Mouse (Mus musculus) thymus, postnatal 14 days (tissue): ENCODE measurements at regions not wholly inside any gene's neighbourhood (a gene's known extent, or its start where the extent isn't known, plus 50 kb on each side); places are given as distances from the start of the nearest gene placed in this dataset.
"Not testable (repeated sequence)": the region's sequence is repeated elsewhere in the genome, so short reads cannot be mapped to it uniquely, and the experiment has no call there.

Source experiments
- DNase-seq: peaks from one replicate; pipeline ENCODE4 v3.0.0; 2021

DNA sequence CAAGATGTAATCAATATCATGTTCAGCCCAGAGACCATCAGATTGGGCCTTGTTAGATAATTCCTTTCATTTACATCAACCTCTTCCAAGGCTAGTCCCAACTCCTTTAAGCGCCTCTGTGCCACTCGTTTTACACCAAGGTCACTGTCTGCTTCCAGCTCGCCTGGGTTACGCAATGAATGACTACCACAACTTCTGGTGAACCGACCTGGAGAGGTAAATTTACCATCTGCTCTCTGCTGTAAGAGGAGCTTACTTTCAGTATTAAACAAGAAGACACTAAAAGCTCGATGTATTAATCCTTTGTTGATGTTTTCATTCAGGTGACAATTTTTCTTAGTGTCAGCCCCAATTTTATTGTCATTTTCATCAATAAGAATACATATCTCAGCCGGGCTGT, 51.7 kb upstream of the Fam174b start:
- DNase-seq = no peak

- not testable (repeated sequence) for DNase-seq
Measured at GRCm38 (mm10) chr7:73686245-73686644, 53.9 kb upstream of the Fam174b start.

GRCm38 (mm10) chr7:73682756-73683155, 57.3 kb upstream of the Fam174b start:
- DNase-seq = no peak

- DNase-seq = no peak
Measured at GRCm38 (mm10) chr7:73670598-73670997, 69.5 kb upstream of the Fam174b start.

DNA sequence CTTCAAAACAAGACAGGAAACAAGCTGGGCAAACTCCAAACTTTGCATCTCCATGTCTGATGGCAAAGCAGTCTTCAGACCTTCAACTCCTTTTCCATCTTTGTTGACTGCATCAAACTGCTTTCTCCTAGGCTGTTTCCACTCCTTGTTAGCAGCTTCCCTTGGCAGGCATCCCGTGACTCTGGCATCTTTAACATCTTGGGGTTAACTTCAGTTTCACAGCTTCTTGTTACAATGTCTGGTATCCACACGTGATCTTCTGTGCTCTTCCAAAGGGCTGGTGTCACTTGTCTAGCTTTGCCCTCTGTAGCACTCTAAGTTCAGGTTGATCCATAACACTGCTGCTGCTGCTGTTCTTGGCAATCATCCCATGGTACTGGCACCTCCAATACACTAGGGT, 71.3 kb upstream of the Fam174b start:
- no peak for DNase-seq

- no peak for DNase-seq
Measured at GRCm38 (mm10) chr7:73666921-73667675, 73.0 kb upstream of the Fam174b start.

DNA sequence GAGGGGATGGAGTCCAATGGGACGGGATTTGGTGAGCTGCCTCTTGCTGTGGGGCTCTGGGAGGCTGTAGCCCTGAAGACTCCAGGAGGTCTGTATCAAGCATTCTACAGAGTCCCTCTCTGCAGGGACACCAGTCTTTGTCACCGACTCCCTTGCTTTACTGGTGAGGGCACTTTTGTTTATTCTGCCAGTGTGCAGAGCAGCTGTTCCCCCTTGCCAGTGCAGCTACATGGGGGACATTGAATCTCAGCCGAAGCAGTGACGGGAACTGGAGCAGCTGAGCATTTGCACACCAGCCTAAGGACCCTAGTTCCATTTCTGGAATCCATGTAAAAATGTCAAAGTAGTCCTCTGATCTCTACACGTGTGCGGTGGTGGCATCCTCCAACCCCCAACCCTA, 75.1 kb upstream of the Fam174b start:
- no peak for DNase-seq

DNA sequence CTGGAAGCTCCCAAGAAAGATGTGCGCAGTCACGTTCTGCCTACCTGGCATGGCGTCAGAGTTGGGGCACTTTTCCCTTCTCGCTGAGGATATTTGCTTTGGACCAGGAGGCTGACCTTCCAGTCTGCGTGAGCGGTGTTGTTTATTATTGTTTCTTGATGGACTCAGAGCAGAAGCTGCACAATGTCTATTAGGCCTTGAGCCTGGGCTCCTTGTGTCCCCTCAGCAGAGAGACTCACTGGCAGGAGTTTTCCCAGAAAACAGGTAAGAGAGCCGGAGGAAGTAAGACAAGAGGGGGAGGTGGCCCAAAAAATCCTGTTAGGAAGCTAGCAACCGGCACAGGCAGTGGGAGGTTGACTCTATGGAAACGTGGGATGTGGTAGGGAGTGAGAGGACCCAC, 77.6 kb upstream of the Fam174b start:
- no peak for DNase-seq

DNA sequence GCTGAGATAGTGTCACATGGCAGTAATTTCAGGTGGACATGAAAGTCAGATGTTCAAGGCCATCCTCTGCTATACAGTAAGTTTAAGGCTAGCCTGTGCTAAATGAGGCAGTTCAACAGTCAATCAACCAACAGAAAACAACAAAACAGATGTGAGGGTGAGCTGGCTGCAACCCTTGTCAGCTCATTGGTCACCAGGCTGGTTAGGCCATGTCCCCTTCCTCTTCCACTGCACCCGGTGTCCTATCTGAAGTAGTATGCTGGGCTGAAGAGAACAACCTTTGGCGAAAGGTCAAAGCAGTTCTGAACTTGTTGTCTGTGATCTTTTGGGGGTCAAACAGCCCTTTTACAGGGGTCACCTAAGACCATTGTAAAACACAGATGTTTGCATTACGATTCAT, 78.2 kb upstream of the Fam174b start:
- no peak for DNase-seq

DNA sequence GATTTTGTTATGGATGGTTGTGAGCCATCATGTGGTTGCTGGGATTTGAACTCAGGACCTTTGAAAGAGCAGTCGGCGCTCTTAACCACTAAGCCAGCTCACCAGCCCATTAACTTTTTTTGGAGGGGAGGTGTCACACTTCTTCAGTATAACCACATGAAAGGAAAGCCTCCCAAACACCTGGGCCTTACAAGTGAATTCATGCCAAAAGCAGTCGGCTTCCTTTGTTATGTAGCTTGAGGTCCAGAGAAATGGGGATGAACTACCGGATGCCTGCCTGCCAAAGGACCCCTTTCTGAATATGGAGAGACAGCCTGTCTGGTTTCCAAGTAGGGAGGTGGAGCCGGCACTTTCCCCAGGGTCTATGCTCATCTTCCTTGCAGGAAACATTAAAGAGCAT, 80.6 kb upstream of the Fam174b start:
- DNase-seq = no peak

DNA sequence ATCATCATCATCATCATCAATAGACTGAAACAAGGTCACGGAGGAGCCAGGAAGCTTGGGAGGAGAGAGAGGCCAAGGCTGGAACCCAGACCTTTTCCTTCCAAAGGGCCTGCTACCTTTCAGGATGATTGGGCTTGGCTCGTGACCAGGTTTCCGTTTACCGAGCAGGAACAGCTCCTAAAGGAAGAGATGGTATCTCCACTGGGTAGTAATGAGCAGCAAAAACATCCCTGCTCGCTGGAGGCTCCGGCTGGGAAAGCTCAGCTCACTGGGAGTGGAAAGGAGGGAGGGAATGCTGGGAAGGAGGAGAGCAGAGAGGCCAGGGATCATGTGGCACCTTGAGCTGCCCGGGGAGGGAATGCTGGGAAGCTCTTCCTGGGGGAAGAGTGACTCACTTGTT, 82.8 kb upstream of the Fam174b start:
- DNase-seq = no peak

- not testable (repeated sequence) for DNase-seq
Measured at GRCm38 (mm10) chr7:73656424-73656795, 83.7 kb upstream of the Fam174b start.

DNA sequence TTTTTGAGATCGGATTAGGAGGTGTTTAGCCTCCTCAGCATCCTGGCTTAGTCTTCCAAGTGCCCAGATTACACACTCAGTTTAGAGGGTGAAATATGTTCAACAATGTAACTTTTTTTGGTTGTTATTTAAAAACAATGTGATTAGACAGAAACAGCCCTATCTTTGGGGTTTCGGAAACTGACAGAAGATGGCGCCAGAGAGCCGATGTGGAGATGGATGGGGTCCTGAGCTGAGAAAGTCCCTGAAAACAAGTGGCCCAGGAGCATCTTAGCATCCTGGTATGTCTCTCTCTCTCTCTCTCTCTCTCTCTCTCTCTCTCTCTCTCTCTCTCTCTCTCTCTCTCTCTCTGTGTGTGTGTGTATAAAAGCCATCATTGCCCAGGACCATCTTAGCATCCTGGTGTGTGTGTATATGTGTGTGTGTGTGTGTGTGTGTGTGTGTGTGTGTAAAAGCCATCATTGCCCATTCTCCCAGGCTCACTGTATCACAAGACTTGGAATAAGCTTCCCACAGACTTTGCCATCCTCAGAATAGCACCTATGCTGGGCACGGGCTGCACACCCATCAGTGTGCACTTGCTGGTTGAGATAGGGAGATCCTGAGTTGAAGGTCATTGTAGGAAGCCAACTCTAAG, 84.2 kb upstream of the Fam174b start:
- DNase-seq = peak; percentile 63

DNA sequence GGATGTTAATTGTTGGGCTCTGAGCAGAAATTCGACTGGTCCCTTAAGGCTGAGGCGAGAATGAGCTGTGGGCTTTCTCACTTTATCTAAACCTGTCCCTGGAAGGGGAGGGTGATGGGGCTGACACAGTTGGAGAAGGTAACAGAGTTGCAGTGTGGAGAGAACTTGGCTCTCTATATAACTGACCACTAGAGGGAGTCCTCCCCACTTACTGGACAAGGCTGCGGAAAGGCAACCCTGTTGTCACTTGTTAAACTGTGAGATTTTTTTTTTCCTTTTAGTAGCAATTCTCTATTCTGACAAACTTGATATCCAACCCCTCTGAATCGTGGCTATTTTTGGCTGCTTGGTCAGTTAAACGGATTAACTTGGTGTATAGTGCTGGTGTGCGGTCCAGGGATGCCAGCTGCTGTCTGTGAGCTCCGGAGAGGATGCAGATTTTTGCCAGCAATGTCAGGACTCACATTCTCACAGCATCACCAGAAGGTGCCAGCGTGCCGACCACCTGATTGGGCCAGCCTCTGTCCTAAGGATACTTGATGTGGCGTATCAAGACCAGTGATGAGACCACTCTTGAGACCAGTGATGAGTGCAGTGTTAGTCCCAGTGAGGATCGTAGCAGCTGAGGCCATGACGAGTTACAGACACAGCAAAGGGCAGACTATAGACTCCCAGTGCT, 85.8 kb upstream of the Fam174b start:
- DNase-seq = peak; percentile 46

- DNase-seq = no peak
Measured at GRCm38 (mm10) chr7:73650909-73651308, 89.2 kb upstream of the Fam174b start.

GRCm38 (mm10) chr7:73648010-73648409, 92.1 kb upstream of the Fam174b start:
- DNase-seq = peak; percentile 89

- DNase-seq = no peak
Measured at GRCm38 (mm10) chr7:73647140-73647539, 93.0 kb upstream of the Fam174b start.

GRCm38 (mm10) chr7:73646711-73647110, 93.4 kb upstream of the Fam174b start:
- no peak for DNase-seq

- no peak for DNase-seq
Measured at GRCm38 (mm10) chr7:73644362-73644904, 95.7 kb upstream of the Fam174b start.

GRCm38 (mm10) chr7:73643993-73644335, 96.1 kb upstream of the Fam174b start:
- DNase-seq = no peak

DNA sequence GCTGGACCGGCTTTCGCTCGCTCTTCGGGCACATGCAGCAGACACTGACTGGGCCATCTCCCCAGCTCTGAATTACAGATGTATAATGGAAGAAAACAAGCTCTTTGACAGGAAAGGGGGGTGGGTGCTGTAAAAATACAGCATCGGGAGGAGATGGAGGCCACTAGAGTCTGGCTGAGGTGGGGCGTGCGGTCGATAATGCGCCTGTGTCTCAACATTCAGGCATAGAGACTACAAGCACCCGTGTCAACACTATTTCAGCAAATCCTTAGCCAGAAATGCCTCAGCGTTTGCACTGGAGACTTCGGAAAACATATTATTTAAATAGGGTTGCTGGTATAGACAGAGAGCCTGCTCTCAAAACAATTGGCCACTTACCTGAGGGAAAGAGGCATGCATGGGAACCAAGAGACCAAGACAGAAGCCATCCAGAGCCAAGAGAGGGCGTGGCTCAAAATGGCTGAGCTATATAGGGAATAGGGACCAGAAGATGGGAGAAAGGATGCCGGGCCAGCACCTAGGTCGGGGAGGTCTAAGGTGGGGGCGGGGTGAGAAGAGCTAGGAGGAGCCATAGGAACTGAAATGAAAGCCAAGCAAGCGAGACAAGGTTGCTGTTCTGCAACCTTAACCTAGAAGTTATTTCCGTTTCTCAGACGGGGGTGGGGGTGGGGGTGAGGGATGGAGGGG, 96.7 kb upstream of the Fam174b start:
- DNase-seq = peak; percentile 50

GRCm38 (mm10) chr7:73640194-73640593, 98.6 kb upstream of the Chd2 start:
- DNase-seq = no peak

GRCm38 (mm10) chr7:73637810-73638125, 96.1 kb upstream of the Chd2 start:
- DNase-seq = no peak
